In the genomic region with DNA sequence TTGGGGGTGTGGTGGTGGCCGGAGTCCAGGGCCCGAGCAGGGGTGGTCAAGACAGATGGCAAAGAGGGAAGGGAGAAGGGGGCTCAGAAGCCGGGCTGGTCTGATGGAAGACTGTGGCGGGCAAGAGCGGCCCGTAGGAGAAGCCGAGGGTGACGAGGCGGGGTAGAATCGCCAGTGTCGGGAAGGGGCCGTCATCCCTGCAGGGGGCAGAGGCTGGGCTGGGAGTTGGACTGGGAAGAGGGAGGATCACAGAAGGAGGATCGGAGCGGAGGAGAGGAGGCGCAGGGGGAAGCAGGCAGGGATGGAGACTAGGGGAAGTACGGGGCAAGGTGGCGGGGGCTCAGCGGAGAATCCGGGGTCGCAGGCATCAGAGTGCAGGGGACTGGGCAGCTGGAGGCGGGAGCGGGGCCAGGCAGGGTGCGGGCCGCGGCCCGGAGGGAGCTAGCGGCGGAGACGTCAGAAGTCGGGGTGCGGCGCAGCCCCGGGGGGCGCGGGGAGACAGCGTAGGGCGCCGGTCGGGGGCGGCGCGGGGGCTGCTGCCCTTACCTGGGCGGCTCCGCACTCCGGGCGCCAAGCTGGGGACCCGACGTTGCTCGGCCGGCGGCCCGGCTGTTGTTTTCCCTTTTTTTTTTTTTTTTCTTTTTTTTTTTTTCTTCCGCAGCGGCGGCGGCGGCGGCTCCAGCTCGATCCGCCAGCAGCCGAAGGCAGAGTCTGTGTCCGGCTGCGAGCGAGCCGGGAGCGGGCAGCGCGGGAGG, we compare ENCODE assay signal across 8 mouse cellular contexts. TPM values are rescaled to one million over a fixed set of nuclear protein-coding genes. Genes with fewer than 3 reads are reported as not detected.
DNase-seq lines count a peak whose midpoint lies in the region; ATAC-seq and TF ChIP-seq lines count a peak whose summit lies in the region.

Gene Grik4 (minus strand): TSS at position 713 of the 755 bp plus-strand sequence.

- intact Hi-C loops in left cerebral cortex, postnatal 10 days (cut with DNase I): loop anchor here (2.0 to 5.0 kb wide), 5 partner anchors 151 to 617 kb away; no protein-coding TSS in a partner anchor

- peak within 1 kb of the TSS; percentile 88 for H3K4me3 ChIP-seq in E14TG2a.4 (replicated peaks; ENCODE audit: low read length)
- H3K4me3 ChIP-seq in cortical plate, adult 2 months (ENCODE audit: insufficient read depth, low read length): peak within 1 kb of the TSS; percentile 53
- H3K4me3 ChIP-seq in heart, embryonic 14.5 days (ENCODE audit: control insufficient read depth in 1 of 2, insufficient read depth in 1 of 2, low read depth in 1 of 2, low read length in 2 of 2): peak within 1 kb of the TSS; percentile 62 to 65
- peak within 1 kb of the TSS; percentile 79 for H3K4me3 ChIP-seq in midbrain, embryonic 11.5 days (ENCODE audit: low read depth, low read length)

- H3K36me3 ChIP-seq in E14TG2a.4 (ENCODE audit: insufficient read depth, low read length): no peaks in the 10 kb centered on the region
- no peaks in the 10 kb centered on the region for H3K36me3 ChIP-seq in heart, embryonic 14.5 days (ENCODE audit: control insufficient read depth, insufficient read depth, low read length)
- no peaks in the 10 kb centered on the region for H3K36me3 ChIP-seq in midbrain, embryonic 11.5 days (ENCODE audit: control insufficient read depth, insufficient read depth, low read length)

- no peaks in the 10 kb centered on the region for H3K9me3 ChIP-seq in E14TG2a.4 (ENCODE audit: low read length)
- no peaks in the 10 kb centered on the region for H3K9me3 ChIP-seq in heart, embryonic 14.5 days (ENCODE audit: control insufficient read depth, low read length)
- H3K9me3 ChIP-seq in midbrain, embryonic 11.5 days (ENCODE audit: control insufficient read depth, low read length): no peaks in the 10 kb centered on the region

- no peak for TF ChIP-seq POLR2A in cortical plate, adult 2 months (IDR thresholded peaks at IDR 0.05; ENCODE audit: extremely low read depth, insufficient read depth, low read length)

- peak; percentile 64; the same call in 1 of the 2 replicates for ATAC-seq in cerebellum, adult (ENCODE audit: insufficient number of reproducible peaks, low FRiP score, low TSS enrichment)
- peak; percentile 48; the same call in 1 of the 2 replicates for ATAC-seq in heart, embryonic 14.5 days (ENCODE audit: insufficient number of reproducible peaks, insufficient read depth, low FRiP score, low read depth)
- peak; percentile 61 for ATAC-seq in midbrain, embryonic 11.5 days (ENCODE audit: low FRiP score)

- H3K4me1 ChIP-seq in E14TG2a.4 (replicated peaks; ENCODE audit: low read depth, low read length): peaks cover 37% of the 10 kb centered on the region
- no peaks in the 10 kb centered on the region for H3K4me1 ChIP-seq in cortical plate, adult 2 months (ENCODE audit: control insufficient read depth, insufficient read depth, low read length)
- H3K4me1 ChIP-seq in heart, embryonic 14.5 days (ENCODE audit: control insufficient read depth in 2 of 2, insufficient read depth in 2 of 2, low read length in 2 of 2): peaks cover 2 to 10% of the 10 kb centered on the region in 2 experiments; a peak in 3 of 4 replicates
- peaks cover 9% of the 10 kb centered on the region for H3K4me1 ChIP-seq in midbrain, embryonic 11.5 days (ENCODE audit: control insufficient read depth, insufficient read depth, low read length)

- no peak for TF ChIP-seq CTCF in E14TG2a.4 (conservative IDR thresholded peaks at IDR 0.05; ENCODE audit: low read length)
- no peak for TF ChIP-seq CTCF in cortical plate, adult 2 months (IDR thresholded peaks at IDR 0.05; ENCODE audit: extremely low read depth, insufficient read depth, low read length)

- 0 out of 2 replicates have a peak within 1 kb of the TSS, but pooled peaks have one; percentile 9 for H3K27ac ChIP-seq in cortical plate, adult 2 months (ENCODE audit: insufficient read depth, low read length)
- H3K27ac ChIP-seq in heart, embryonic 14.5 days (replicated peaks in 1 of 2; ENCODE audit: control insufficient read depth in 1 of 2, insufficient read depth in 1 of 2, low read depth in 2 of 2, low read length in 2 of 2): no peak within 1 kb of the TSS
- H3K27ac ChIP-seq in midbrain, embryonic 11.5 days (ENCODE audit: low read depth, low read length): no peak within 1 kb of the TSS

- peak within 1 kb of the TSS; percentile 99 for H3K4me2 ChIP-seq in heart, embryonic 14.5 days (ENCODE audit: low read length)
- H3K4me2 ChIP-seq in midbrain, embryonic 11.5 days: peak within 1 kb of the TSS; percentile 98

- no peak for DNase-seq in cerebellum, adult 11 months
- peak in 1 of 2 experiments; percentile 78 for DNase-seq in left cerebral cortex, postnatal 10 days (ENCODE audit: extremely low spot score in 1 of 2, low spot score in 2 of 2)
- peak; percentile 95 for DNase-seq in midbrain, embryonic 11.5 days (ENCODE audit: low spot score, missing footprints)
- DNase-seq in yolk sac, embryonic 10.5 days (ENCODE audit: low spot score): peak; percentile 35

- under 1% methylated on average over 55 of the region's 68 CpGs for WGBS in heart, embryonic 14.5 days
- under 1% methylated on average over 55 of the region's 68 CpGs for WGBS in midbrain, embryonic 11.5 days

- H3K27me3 ChIP-seq in E14TG2a.4 (ENCODE audit: insufficient read depth, low read length): peaks cover 65% of the 10 kb centered on the region
- H3K27me3 ChIP-seq in heart, embryonic 14.5 days (ENCODE audit: control insufficient read depth, insufficient read depth, low read length): peaks cover 70% of the 10 kb centered on the region
- H3K27me3 ChIP-seq in midbrain, embryonic 11.5 days (ENCODE audit: control insufficient read depth, insufficient read depth, low read length): peaks cover 8% of the 10 kb centered on the region

- peak within 1 kb of the TSS; percentile 74 for H3K9ac ChIP-seq in heart, embryonic 14.5 days (ENCODE audit: low read length)
- H3K9ac ChIP-seq in midbrain, embryonic 11.5 days (ENCODE audit: low read length): peak within 1 kb of the TSS; percentile 89

RNA-seq across cellular contexts. Expression of gene Grik4, which starts in this region (rescaled TPM):
- 10.9 and 13.4 TPM in 2 replicates for polyA plus RNA-seq in cortical plate, adult 2 months (2012; rRNA removed)
- polyA plus RNA-seq in heart, embryonic 14.5 days (2014; fragmentation: Nextera tagmentation; extraction: Ambion mirVana): 0.09 TPM in 1 of 2 replicates, not detected in the other
- 10 to 100 TPM; 13.4 to 14.5 TPM for total RNA-seq in left cerebral cortex, postnatal 10 days (2021)
- polyA plus RNA-seq in midbrain, embryonic 11.5 days (2014; fragmentation: Nextera tagmentation; extraction: Ambion mirVana): 1.2 TPM in 2 replicates

Comparison
In these comparisons a context has a peak if more than half of its experiments do, and no peak if none do; other contexts are left out.
1. Peak in ATAC-seq, H3K4me3 ChIP-seq, H3K9ac ChIP-seq and H3K4me2 ChIP-seq in heart, embryonic 14.5 days; RNA of the gene not detected or under 1 TPM.